Mouse (Mus musculus) thymus, adult 2 months (tissue): ENCODE results near the gene Prps1l1.

Experiments used
- CTCF ChIP-seq: fragments of 200-500 bp; IDR thresholded peaks from 2 replicates; pipeline ENCODE4 v1.5.1; 2012; ENCODE audit warnings: mild to moderate bottlenecking, control low read depth, low read length, moderate library complexity, borderline replicate concordance; ENCODE audit not compliant: control insufficient read depth, poor library complexity, insufficient read depth; ENCODE audit errors: extremely low read depth
- POLR2A ChIP-seq: fragments of 200-500 bp; IDR thresholded peaks from 2 replicates; pipeline ENCODE4 v1.6.1; 2012; ENCODE audit warnings: mild to moderate bottlenecking, low read length, control low read depth, moderate library complexity; ENCODE audit not compliant: control insufficient read depth, poor library complexity, insufficient read depth; ENCODE audit errors: extremely low read depth

DNA sequence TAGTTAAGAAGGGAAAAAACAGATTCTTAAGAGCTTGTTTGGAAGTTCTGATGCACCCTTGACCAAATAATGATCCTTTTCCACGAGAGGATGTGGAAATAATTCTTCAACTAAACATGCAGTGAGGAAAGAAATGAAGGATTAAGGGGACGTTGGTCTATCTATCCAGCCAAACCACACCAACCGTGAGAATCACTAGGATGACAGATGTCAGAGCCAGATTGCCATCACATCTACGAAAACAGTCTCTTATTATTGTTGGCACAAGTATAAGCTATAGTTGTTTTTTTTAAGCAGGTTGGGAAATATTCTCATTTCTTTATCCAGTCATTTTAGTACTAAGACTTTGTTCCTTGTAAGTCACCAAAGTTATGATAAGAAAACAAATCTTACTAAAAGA is 15.8 kb downstream of the Prps1l1 start:
- TF ChIP-seq CTCF (no peak), POLR2A (no peak)
